Mouse (Mus musculus): ENCODE data around the gene Sval2.

Gene Sval2

GRCm38 (mm10) chr6:41852689-41853088 lies at the start of gene Sval2:
Gene Sval2, plus strand, starts transcription at chr6:41852989.
- no peak for DNase-seq

GRCm38 (mm10) chr6:41824086-41824485 lies 28.7 kb upstream of the Sval2 start:
- no peak for DNase-seq

GRCm38 (mm10) chr6:41829516-41829915 lies 23.3 kb upstream of the Sval2 start:
- DNase-seq: no peak

- DNase-seq: no peak
Measured at GRCm38 (mm10) chr6:41847235-41847634, 5.6 kb upstream of the Sval2 start, which contains the start of gene Pip. Gene Pip, plus strand, starts transcription at chr6:41847535.

GRCm38 (mm10) chr6:41864038-41864437 lies 11.2 kb downstream of the Sval2 start:
- DNase-seq: no peak

GRCm38 (mm10) chr6:41911625-41912024 lies 58.8 kb downstream of the Sval2 start:
- no peak for DNase-seq

All from right cerebral cortex, postnatal 14 days (tissue).